Mouse (Mus musculus) heart, embryonic 10.5 days (tissue): ENCODE measurements at regions not wholly inside any gene's neighbourhood (a gene's known extent, or its start where the extent isn't known, plus 50 kb on each side); places are given as distances from the start of the nearest gene placed in this dataset.

Experiments
- DNase-seq: peaks from one replicate; pipeline ENCODE4 v3.0.0-alpha.2; 2017; ENCODE audit warnings: low spot score
- H3K27ac ChIP-seq: fragments of 300-500 bp; sonication (generic); 2 replicates; pipeline ENCODE4 v1.5.1; 2016; ENCODE audit warnings: mild to moderate bottlenecking
- H3K27me3 ChIP-seq: fragments of 300-500 bp; sonication (generic); 2 replicates; pipeline ENCODE4 v1.6.1; 2016; ENCODE audit warnings: mild to moderate bottlenecking; ENCODE audit not compliant: poor library complexity, insufficient read depth, severe bottlenecking
- H3K36me3 ChIP-seq: fragments of 300-500 bp; sonication (generic); 2 replicates; pipeline ENCODE4 v1.6.1; 2016; ENCODE audit warnings: mild to moderate bottlenecking, moderate library complexity
- H3K4me1 ChIP-seq: fragments of 300-500 bp; sonication (generic); 2 replicates; pipeline ENCODE4 v1.6.1; 2016; ENCODE audit warnings: mild to moderate bottlenecking
- H3K4me3 ChIP-seq: fragments of 300-500 bp; sonication (generic); 2 replicates; pipeline ENCODE4 v1.5.1; 2016; ENCODE audit warnings: mild to moderate bottlenecking, moderate library complexity
- H3K9me3 ChIP-seq: fragments of 300-500 bp; sonication (generic); 2 replicates; pipeline ENCODE4 v1.6.1; 2016; ENCODE audit warnings: mild to moderate bottlenecking, moderate library complexity
- WGBS: fragments of 180-500 bp; shearing (Covaris S2); methylation state at CpG from one replicate; pipeline ENCODE4 v1.1.7; 2016; 5-methylcytosine and 5-hydroxymethylcytosine counted together

DNA sequence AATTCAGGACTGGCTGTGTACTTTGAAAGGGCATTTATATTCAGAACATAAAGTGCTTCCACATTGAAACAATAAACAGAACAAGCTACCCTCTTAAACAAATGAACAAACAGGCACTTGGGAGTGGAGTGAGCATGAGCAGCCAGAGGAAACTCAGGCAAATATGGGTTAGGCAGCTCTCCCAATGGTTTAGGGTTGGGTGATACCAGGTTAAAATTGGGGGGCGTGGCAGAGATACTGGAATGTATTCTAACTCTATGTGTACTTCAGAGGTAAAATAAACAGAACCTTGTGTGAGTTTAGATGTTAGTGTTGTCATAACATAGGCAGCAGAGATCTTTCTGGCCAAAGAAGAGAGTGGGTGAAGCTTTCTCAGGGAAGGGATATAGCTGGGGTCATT is 349.7 kb downstream of the Etnk1 start:
- no peak for DNase-seq
- no peaks in the 10 kb centered on the region for H3K36me3 ChIP-seq
- 79% methylated on average over 1 of the region's 1 CpGs for WGBS

DNA sequence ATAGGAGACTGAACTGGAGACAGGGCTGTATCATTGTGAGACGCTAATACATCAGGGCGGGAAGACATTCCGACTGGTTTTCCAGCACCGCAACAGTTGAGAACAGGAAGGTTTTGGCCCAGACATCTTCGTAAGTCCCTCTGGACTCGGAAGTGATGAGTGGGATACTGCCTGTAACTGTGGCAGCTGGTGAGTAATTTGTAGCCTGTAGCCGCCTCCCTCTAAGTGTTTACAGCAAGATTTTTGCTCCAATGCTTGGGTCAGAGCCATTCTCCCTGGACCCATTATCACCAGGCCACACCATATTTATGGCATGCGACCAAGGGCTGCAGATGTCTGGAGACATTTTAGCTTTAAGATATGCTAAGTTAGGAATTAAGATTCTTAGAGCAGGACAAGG is 351.5 kb downstream of the Etnk1 start:
- DNase-seq = no peak
- no peaks in the 10 kb centered on the region for H3K36me3 ChIP-seq
- no peak overlapping the region for H3K4me3 ChIP-seq
- no peaks in the 10 kb centered on the region for H3K9me3 ChIP-seq
- H3K27me3 ChIP-seq = no peaks in the 10 kb centered on the region
- H3K4me1 ChIP-seq = no peaks in the 10 kb centered on the region
- no peak overlapping the region for H3K27ac ChIP-seq
- 90% methylated on average over 8 of the region's 8 CpGs for WGBS

More for the DNA sequence above, 349.7 kb downstream of the Etnk1 start:
- Histone ChIP-seq H3K4me1 (no peaks in the 10 kb centered on the region), H3K27me3 (no peaks in the 10 kb centered on the region), H3K9me3 (no peaks in the 10 kb centered on the region; the same call in 1 of the 2 replicates), H3K27ac (no peak overlapping the region), H3K4me3 (no peak overlapping the region)

DNA sequence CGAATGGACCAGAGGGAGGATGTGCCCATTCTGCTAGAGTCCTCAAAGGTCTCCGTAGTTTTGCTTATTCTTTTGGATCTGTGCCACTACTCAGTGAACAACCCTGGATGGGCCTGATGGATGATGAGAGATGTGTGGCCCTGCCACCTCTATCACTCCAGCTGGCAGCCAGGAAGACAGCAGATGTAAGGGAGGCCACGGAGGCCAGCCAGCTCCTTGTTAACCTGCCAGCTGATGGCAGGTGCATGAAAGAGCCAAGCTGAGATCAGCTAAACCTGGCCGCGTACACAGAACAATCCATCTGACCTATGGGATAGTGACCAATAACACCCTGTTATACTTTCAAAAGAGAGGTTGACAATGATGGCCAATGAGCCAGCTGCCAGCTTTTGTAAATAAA is 352.6 kb downstream of the Etnk1 start:
- Histone ChIP-seq H3K4me3 (no peak overlapping the region), H3K9me3 (no peaks in the 10 kb centered on the region), H3K27me3 (no peaks in the 10 kb centered on the region), H3K4me1 (no peaks in the 10 kb centered on the region), H3K36me3 (no peaks in the 10 kb centered on the region), H3K27ac (no peak overlapping the region)
- WGBS = 86% methylated on average over 5 of the region's 5 CpGs
- no peak for DNase-seq

DNA sequence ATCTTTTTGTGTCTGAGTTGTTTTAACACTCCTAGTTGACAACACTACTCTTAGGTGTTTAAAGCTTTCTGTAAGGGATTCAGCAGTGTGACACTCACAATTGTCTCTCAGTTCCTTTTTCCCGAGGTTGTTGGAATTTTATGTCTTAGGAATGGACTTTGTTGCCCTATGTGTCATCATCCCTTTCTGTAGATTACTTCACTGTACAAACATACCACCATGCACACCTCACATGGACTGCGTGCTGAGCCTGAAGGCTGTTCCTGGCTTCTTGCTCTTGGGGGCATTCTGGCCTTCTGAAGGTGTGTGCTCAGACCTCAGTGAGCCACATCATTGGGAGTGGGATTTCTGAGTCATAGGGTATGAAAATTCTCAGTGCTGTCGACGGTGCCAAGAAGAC is 358.1 kb downstream of the Etnk1 start:
- H3K4me3 ChIP-seq = no peak overlapping the region
- DNase-seq = no peak
- no peak overlapping the region for H3K27ac ChIP-seq
- H3K36me3 ChIP-seq = no peaks in the 10 kb centered on the region
- H3K27me3 ChIP-seq = no peaks in the 10 kb centered on the region
- H3K4me1 ChIP-seq = no peaks in the 10 kb centered on the region
- WGBS = 90% methylated on average over 4 of the region's 4 CpGs
- H3K9me3 ChIP-seq = no peaks in the 10 kb centered on the region

DNA sequence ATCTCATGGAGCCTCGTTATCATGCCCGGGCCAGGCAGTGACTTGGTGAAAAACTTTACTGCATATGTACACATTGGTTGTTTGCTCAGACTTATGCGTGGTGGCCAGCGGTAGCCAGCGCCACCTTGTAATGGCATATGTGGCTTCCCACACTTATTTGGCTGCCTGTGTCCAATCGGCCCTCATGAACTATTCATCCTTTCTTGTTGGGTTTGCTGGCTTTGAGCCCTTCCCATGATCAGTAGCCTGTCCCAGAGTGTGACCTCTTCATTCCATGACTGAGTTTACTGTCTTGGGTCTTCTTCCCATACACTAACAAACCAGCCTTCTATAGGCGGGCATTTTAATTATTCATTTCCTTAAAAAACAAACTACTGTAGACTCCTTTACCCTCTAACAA is 361.9 kb downstream of the Etnk1 start:
- DNase-seq = no peak
- Histone ChIP-seq H3K27me3 (no peaks in the 10 kb centered on the region), H3K36me3 (no peaks in the 10 kb centered on the region), H3K4me1 (peaks cover 4% of the 10 kb centered on the region), H3K4me3 (no peak overlapping the region), H3K9me3 (no peaks in the 10 kb centered on the region), H3K27ac (no peak overlapping the region)
- 89% methylated on average over 7 of the region's 7 CpGs for WGBS

DNA sequence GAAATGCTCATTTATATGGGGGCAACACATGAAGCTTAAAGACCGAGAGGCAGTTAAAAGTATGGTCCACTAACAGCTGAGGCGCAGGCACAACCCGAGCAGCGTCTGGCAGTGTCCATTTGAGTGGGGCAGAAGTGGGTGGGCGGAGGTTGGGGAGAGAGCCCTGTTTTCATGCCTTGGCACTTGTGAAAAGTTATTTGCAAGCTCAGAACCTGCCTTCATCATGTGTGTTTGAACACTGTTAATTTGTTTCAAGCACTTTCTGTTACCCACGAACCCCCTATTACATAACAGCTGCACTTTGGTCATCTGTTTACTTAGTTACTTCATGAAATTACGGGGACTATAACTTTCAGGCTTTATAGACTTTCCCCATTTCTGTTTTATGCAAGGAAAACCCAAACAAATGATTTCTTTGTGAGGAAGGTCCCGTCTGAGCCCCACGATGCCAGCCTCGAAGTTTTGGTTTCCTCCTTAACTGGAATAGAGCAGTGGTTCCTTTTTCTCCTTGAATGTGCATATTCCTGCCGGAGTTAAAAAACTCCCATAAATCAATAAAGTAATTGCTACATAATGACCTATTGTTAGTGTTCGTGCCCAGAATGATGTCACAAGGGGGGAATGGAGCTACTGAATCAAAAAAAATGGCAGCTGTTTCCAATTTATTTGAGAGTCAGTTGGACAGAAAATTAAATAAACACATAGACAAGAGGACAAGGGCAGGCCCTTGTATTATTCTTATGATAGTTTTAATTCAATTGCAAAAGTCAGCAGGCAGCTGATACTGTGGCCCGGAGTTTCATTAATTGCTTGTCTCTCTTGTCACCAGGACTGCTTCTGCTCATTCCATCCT is 363.6 kb downstream of the Etnk1 start:
- 77% methylated on average over 13 of the region's 13 CpGs for WGBS
- Histone ChIP-seq H3K4me1 (peaks cover 4% of the 10 kb centered on the region), H3K27ac (no peak overlapping the region), H3K4me3 (no peak overlapping the region), H3K27me3 (no peaks in the 10 kb centered on the region), H3K9me3 (no peaks in the 10 kb centered on the region), H3K36me3 (no peaks in the 10 kb centered on the region)
- no peak for DNase-seq

DNA sequence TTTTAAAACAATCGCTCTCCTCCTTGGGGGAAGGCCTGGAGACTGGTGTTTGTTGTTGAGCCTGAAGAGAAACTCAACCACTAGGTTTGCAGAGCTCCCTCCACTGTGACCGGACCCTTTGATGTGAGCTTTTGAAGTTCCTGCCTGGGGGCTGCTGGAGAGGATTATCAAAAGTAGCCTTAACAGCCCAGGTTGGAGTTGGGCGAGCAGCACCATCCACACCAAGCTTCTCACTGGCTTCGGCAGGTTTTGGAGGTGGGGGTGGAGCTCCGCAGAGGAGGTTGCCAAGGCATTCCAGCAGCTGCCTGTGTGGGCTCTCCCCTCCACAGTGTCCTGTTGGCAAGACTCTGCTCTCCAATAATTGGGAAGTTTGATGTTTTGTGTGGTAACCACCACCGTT is 364.5 kb downstream of the Etnk1 start:
- H3K9me3 ChIP-seq = no peaks in the 10 kb centered on the region
- WGBS = 29% methylated on average over 6 of the region's 6 CpGs
- no peaks in the 10 kb centered on the region for H3K36me3 ChIP-seq
- no peaks in the 10 kb centered on the region for H3K27me3 ChIP-seq
- no peak overlapping the region for H3K4me3 ChIP-seq
- H3K27ac ChIP-seq = no peak overlapping the region
- DNase-seq = no peak
- H3K4me1 ChIP-seq = peaks cover 4% of the 10 kb centered on the region

DNA sequence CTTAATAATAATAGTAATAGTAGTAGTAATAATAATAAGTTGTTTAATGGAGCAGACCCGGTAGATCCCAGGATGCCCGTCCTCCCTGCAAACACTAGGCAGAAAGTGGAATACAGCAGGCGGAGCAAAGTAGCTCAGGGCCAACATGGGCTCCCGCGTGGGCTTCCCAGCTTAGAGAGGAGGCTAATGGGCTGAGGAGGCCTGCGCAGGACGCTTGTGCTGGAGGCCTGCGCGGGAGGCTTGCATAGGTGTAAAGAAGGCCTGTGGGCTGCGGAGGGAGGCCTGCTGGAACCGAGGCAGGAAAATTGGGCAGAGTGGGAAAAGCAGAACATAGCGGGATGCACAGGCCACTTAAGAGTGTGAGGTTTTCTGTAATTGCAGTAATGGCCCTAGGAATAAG is 365.4 kb downstream of the Etnk1 start:
- Histone ChIP-seq H3K27ac (no peak overlapping the region), H3K4me1 (peaks cover 4% of the 10 kb centered on the region), H3K4me3 (no peak overlapping the region), H3K9me3 (no peaks in the 10 kb centered on the region), H3K27me3 (no peaks in the 10 kb centered on the region), H3K36me3 (no peaks in the 10 kb centered on the region)
- WGBS = 82% methylated on average over 12 of the region's 12 CpGs
- no peak for DNase-seq

DNA sequence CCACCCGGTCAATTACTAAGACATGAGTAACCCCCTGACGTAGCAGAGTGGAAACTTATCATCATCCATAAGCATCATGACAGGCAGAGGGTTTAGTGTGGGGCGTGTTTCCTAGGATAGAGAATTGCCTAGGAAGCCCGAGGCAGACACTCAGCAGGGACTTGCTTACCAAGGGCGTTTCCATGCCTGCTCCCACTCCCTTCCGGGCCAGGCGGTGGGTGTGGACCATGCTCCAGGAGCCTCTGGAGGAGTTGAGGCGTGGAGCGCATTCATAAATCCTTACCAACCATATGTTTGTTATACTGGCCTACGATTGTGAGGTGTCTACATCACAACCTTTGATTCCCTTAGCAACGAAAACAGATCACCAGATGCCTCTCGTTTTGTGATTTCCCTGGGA is 368.2 kb downstream of the Etnk1 start:
- no peak overlapping the region for H3K4me3 ChIP-seq
- H3K4me1 ChIP-seq = peaks cover 4% of the 10 kb centered on the region
- H3K9me3 ChIP-seq = no peaks in the 10 kb centered on the region
- no peak for DNase-seq
- no peaks in the 10 kb centered on the region for H3K27me3 ChIP-seq
- H3K36me3 ChIP-seq = no peaks in the 10 kb centered on the region
- WGBS = 83% methylated on average over 12 of the region's 12 CpGs
- no peak overlapping the region for H3K27ac ChIP-seq

DNA sequence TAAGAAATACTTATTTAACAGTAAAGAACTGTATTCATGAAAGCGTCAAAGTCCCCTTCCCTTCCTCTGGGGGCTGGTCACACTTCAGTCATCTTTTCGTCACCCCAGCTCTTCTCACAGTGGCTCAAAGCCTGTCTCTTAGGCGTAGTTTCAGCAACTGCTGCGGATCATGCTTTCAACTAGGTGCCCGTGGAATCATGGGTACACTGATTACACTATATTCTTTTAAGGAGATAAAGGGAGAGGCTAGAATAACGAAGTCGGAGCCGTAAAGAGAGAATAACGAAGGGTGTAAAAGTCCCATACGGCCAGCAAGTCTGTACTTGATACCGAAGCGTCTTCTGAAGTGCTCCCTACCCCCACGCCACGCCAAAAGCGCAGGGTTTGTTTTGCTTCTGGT is 368.7 kb downstream of the Etnk1 start:
- 78% methylated on average over 15 of the region's 15 CpGs for WGBS
- no peak for DNase-seq
- Histone ChIP-seq H3K36me3 (no peaks in the 10 kb centered on the region), H3K9me3 (no peaks in the 10 kb centered on the region), H3K4me3 (no peak overlapping the region), H3K4me1 (peaks cover 4% of the 10 kb centered on the region), H3K27me3 (no peaks in the 10 kb centered on the region), H3K27ac (no peak overlapping the region)

DNA sequence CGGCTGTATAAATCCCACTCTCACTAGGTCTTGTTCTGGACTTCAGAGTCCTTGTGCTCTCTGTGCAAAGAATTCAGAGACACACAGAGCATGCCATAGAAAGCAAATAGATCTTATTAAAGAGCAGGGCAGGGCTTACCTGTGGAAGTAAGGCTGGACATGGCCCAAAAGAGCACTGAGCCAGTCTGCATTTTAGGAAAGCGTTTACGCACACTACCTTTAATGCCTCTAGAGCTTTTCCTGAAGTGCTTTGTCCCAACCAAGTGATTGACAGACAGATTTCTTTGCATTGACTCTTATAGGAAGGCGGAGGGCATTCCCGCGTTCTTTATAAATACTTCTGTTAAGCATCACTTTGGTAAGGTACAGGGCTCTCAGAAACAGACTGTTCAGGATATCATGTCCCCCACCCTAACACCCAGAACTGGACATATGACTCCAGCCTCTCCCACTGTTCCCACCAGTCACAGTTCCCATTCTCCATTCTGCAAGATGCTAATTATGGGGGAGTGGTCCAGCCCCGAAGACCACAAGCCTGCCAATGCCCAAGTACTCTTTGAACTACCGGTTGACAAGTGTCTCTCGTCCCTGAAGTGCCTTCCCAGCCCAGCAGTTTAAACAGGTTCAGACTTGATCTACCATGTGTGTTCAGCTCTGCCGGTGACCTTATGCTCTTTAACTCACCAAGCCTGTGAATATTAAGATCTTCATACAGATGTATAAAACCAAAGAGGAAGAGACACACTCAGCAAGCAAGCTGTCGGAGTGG is 369.7 kb downstream of the Etnk1 start:
- no peak for DNase-seq
- Histone ChIP-seq H3K27ac (no peak overlapping the region), H3K4me3 (no peak overlapping the region), H3K9me3 (no peaks in the 10 kb centered on the region), H3K4me1 (peaks cover under 1% of the 10 kb centered on the region; the same call in 1 of the 2 replicates), H3K36me3 (no peaks in the 10 kb centered on the region), H3K27me3 (no peaks in the 10 kb centered on the region)
- 90% methylated on average over 11 of the region's 11 CpGs for WGBS

DNA sequence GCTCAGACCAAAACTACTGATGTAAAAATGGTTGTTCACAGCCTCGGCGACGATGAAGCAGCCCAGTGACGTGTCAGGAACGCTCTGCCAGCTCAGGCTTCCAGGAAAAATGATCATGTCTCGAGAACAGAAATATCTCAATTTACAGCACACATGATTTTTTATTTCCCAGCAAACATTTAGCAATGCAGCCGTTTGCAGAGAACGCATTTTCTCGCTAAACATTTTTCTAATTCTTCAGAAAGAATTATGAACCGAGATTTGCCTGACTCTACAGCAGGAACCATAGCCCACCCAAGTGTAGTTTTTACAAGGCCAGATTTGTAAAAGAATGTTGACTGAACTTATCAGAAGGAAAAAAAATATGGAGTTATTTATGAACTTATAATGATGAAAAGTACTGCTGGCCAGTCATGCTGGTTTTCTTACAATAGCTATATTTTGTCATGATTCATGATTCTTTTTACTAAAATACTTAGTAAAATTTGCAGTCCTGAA is 380.4 kb downstream of the Etnk1 start:
- Histone ChIP-seq H3K27ac (no peak overlapping the region), H3K36me3 (no peaks in the 10 kb centered on the region), H3K27me3 (no peaks in the 10 kb centered on the region), H3K9me3 (no peaks in the 10 kb centered on the region), H3K4me1 (no peaks in the 10 kb centered on the region), H3K4me3 (no peak overlapping the region)
- peak; percentile 30 for DNase-seq
- 88% methylated on average over 10 of the region's 10 CpGs for WGBS

DNA sequence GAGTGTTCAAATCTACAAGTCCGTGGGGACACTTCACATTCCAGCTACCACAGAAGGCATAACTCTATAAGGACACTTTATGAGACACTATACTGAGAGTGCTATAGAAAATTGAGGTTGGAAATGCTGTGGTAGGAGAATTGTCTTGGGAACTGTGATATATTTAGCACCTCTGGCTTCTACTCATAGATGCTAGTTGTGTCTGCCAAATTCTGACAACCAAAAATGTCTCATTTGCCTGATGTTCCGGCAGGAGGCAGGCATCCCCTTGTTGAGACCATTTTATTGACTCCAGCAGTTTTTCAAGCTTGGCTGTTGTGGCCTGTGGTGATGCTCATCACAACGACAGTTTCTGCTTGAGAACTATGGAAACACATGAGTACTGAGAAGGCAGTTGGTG is 387.9 kb downstream of the Etnk1 start:
- WGBS = 76% methylated on average over 3 of the region's 3 CpGs
- Histone ChIP-seq H3K36me3 (no peaks in the 10 kb centered on the region), H3K27ac (no peak overlapping the region), H3K4me1 (no peaks in the 10 kb centered on the region), H3K4me3 (no peak overlapping the region), H3K27me3 (no peaks in the 10 kb centered on the region), H3K9me3 (no peaks in the 10 kb centered on the region)
- DNase-seq = no peak
